Mouse (Mus musculus): ENCODE measurements around the gene Accs.

Gene Accs

GRCm38 (mm10) chr2:93850317-93850944, 688 bp upstream of the Accs start:
- no peak for DNase-seq

- DNase-seq: no peak
Measured at GRCm38 (mm10) chr2:93841349-93841748, 8.4 kb downstream of the Accs start.

- DNase-seq: no peak
Measured at GRCm38 (mm10) chr2:93840109-93840508, 9.6 kb downstream of the Accs start.

GRCm38 (mm10) chr2:93838931-93839330, 10.8 kb downstream of the Accs start:
- no peak for DNase-seq

DNA sequence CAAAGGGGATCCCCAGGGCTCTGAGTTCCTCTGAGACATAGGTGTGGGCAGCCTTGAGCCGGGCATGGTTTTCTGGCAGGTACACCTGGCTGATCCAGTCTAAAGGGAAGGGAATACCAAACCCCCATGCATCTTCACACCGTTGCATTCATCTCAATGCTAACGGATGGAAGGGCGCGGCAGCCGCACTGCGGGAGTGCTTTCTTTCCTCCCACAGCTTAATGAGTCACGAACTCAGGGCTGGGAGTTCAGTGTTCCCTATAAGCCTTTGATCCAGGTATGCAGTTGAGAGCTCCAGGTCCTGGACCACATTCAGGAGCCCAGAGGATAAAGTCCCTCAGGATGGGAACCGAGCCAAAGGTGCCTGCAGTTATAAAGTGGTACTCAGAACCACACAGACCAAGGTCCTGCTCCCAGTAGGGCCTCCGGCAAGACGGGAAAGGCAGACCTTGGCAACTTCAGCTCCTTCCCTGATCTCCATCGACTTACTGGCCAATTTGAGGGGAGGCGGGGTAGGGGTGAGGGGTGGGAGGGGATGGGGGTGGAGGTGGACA, 13.4 kb downstream of the Accs start:
- no peak for DNase-seq

GRCm38 (mm10) chr2:93835596-93835995, 14.1 kb downstream of the Accs start:
- no peak for DNase-seq

- DNase-seq: no peak
Measured at GRCm38 (mm10) chr2:93823519-93823918, 26.2 kb downstream of the Accs start.

GRCm38 (mm10) chr2:93822045-93822749, 27.5 kb downstream of the Accs start, which contains the start of gene Ext2:
TSS of gene Ext2 (minus strand) at chr2:93822568.
- peak; percentile 90 for DNase-seq

DNA sequence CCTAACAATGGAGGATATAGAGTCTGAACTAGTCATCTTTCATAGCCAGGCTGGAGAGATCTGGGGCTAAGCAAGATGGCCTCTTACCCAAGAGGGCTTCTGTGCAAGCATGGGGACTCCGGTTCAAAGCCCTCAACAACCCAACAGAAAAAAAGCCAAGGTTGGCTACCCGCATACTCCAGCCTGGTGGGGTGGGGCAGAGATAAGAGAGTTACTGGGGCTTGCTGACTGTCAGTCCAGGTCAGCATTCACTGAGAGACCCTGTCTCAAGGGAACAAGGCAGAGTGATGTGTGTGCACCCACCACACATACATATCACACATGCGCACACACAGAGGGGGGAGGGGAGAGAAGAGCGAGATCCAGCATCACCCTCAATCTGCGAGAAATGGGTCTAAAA, 32.0 kb downstream of the Accs start:
- DNase-seq: no peak

DNA sequence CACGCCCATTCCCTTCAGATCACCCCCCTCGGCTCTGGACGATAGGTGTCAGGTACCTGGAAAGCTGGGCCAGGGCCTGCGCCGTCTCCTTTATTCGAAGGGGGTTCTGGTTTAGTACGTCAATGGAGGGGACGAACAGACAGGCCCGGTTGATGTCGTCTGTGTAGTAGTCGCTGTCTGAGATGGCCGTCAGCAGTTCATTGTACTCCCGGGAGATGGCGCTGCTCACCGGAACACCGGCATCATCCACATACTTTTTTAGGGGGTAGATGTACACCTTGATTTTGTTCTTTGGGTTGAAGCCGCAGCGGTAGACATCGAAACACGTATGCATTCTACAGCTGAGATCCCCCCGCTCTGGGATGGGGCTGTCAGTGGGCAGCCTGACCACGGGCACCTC, 36.4 kb downstream of the Accs start:
- DNase-seq: no peak

DNA sequence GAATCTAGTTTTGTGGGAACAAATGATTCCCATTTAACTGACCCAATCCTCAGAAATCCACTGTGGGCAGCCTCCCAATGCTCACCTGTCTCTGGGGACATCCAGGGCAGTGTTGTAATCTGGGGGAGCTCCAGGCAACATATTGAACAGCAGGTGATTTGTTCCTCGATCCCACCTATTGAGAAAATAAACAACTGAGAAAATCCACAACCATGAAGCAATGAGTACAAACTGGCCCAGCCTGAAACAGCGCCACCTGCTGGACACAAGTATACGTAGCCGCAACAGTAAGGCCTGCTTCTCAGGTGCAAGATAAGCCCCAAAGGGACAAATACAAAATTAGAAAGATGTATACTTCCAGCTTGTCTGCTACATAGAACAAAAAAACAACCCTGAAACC, 37.9 kb downstream of the Accs start:
- DNase-seq: no peak

DNA sequence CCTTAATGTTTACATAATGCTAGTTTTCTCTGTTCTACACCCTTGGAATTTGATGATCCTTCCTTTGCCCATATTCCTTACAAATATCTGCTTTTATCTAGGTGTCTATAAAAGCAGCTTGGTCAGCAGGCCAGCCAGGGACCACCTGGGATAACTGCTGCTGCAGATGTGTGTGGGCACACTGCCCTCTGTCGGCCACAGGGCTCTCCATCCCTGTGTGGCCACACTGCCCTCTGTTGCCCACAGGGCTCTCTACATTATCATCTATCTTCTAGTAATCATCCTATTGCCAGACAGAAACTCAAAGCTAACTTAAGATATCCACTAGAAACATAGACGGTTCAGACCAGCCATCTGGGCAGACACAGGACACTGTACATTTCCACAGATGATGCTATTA, 39.8 kb downstream of the Accs start:
- DNase-seq: no peak

DNA sequence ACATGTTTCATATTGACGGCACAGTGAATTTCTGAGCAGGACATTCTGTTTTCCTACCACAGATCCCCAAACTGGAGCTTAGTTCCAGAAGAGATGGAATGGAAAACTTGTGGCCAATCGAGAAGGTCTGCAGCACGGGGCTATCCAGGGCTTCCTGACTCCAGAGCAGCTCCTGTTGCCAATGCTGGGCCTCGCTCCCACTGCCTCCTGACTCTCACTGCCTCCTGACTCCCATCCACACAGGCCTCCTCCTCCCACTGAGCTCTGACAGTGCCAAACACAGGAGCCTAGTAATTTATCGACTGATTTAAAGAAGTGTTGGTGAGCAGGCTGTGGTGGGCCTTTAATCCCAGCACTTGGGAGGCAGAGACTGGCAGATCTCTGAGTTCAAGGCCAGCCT, 41.7 kb downstream of the Accs start:
- no peak for DNase-seq

- no peak for DNase-seq
Measured at GRCm38 (mm10) chr2:93807440-93807839, 42.3 kb downstream of the Accs start.

- no peak for DNase-seq
Measured at GRCm38 (mm10) chr2:93806487-93807201, 43.1 kb downstream of the Accs start.

GRCm38 (mm10) chr2:93805523-93805922, 44.2 kb downstream of the Accs start:
- no peak for DNase-seq

DNA sequence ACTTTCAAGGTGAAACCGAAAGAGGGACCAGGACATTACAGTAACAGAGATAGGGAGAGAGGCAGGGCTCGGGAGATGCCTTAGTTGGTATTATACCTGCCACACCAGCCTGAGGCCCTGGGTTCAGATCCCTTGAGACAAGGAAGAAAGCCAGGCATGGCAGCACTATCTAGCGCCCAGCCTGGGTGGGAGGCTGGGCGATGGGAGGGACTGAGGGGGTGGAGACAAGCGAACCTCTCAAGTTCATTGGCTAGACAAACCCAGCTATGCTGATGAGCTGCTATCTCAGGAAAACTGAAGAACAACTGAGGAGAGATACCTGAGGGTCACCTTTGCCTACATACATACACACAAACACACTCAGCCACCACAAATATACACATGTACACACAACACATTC, 44.7 kb downstream of the Accs start:
- no peak for DNase-seq

DNA sequence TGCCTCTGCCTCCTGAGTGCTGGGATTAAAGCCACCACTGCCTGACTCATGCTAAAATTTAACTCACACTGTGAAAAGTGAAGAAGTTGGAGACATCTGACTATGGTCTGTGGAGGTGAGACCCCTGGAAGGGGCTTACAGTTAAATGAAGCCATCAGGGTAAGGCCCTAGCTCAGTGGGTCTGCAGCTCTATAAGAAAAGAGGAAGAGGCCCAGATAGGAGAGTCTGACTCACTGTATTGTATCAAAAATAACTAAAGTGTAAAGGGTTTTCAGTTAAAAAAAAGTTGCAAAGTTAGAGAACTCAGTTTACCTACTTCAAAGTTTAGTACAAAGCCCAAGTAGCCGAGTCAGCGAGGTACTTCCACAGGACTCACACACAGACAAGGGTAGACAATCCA, 46.8 kb downstream of the Accs start:
- no peak for DNase-seq

DNA sequence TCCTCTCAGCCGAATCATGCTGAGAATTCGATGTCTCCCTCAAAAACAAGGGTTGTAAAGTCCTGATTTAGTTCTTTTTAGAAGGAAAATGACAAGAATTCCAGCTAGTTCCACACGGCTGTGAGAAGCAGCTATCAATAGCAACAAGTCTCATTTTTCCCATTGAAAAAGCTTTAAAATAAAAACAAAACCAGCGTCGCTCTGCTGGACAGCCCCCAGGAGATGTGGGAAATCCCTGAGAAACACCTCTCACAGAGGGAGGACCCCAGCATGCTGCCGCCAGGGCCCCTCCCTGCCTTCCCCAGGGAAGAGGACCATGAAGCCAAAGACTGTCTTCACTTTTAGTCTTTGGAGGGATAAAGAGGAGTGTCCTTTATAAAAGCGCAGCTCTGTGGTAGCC, 48.6 kb downstream of the Accs start:
- no peak for DNase-seq

DNA sequence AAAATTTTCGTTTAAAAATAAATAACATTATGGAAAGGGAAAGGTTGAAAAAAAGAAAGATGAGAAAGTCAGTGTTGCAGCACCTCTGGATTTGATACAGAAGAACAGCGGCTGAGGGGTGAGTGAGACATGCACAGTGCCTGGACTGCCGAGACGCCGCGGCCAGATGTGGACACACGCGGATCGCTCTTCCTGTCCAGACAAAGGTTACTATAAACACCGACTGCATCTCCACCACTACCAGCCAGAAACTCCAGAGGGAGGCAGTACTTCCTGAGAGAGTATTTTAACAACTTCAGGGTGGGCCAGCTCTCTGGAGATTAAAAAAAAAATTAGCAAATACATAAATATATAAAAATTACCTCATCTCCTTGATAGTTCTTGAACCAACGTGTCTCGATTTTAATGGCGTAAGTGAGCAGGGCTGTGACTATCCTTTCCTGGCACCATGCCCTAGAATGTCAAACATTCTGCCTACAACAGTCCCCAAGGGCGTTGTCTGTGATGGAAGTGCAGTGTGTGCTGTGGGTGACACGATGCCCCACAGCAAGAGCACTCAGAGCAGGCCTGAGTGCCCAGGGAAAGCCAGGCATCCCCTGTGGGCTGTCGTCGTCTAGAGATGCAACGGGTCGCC, 52.5 kb downstream of the Accs start:
- no peak for DNase-seq

- DNase-seq: no peak
Measured at GRCm38 (mm10) chr2:93794375-93794774, 55.4 kb downstream of the Accs start.

DNA sequence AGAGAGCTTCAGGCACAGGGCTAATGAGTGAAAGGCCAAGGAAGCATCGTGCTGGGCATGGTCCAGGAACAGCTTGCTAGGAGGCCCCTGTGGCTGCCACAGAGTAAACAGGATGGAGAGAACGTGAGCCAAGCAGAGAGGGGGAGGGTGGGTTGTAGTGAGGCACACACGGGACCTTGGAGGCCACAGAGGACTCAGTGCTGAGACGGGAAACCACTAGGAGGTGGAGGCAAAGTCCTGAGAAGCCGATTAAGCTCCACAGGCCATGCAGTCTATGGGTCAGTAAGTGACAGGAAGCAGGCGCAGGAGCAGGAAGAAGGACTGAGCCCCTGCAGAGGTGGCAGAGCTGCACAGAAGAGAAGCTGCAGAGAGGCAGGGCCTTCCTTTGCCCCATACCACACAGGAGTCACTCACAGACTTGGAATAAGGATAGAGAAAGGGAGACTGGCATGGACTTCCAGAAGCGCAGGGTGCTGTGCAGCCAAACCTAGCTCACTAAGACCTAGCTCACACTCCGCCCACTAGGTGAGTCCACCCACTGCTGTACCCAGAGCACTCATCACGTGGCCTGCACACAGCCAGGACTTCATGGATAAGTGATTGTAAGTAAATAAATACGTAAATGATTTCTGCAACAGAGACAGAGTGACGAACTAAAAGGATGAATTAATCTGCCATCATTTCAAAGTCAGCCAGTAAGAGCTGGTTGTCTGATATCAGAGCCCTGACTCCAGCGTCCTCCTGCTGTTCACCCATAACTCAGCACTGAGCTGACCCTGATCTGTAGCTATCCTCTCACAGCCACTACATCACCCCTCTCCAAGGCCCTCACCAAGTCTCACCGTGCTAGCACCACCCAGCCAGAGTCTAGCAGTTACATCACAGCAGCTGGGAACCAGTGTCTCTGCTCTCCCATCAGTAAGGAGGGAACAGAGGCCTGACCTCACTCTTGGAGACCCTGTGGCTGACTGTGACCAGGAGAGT, 57.9 kb downstream of the Accs start:
- DNase-seq: no peak
